Mouse (Mus musculus) megakaryocyte, embryonic 14.5 days (primary cell): Measurements from ENCODE around the gene Cd81.

Experiments
- FLI1 ChIP-seq: IDR thresholded peaks from 2 replicates; pipeline ENCODE4 v1.6.1; 2012; ENCODE audit warnings: low read length, inconsistent platforms, mixed read lengths
- GATA1 ChIP-seq: IDR thresholded peaks from 3 replicates; pipeline ENCODE4 v1.6.1; 2012; ENCODE audit warnings: mixed read lengths, low read length, inconsistent platforms, borderline replicate concordance

DNA sequence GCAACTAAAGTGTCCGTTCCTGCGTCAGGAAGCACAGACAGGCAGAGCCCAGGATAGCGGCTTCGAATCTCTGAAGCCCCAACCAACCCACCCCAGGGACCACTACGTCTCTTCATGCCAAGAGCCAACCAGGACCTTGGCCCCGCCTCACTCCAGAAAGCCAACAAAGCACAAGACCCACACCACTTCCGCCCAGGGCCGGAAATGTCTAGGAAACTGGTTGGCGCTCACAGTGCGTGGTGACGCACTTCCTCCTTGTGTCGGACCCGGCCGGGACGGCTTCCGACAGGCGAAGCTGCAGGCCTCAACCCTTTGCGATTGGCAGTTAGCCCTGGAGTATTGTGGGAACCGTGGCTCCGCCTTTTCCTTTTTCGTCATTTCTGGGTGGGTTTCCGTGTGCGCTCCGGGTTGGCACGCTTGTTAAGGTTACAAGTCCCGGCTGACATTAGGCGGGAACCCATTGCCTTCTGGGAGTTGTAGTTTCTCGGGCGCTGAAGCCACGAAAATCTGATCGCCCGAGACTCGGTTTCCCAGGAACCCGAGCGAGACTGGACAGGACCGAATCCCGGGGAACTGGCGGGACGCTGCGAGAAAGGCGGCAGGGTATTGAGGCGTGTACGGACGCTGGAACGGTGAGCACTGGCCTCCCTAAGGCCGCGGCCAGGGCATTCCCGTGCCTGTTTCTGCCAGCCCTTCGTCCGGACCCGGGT lies 16.5 kb downstream of the Cd81 start, which contains the start of gene Tssc4:
- TF ChIP-seq GATA1 (no peak), FLI1 (peak; percentile 96)
